Mouse (Mus musculus) hindbrain, embryonic 15.5 days (tissue): ENCODE measurements at regions not wholly inside any gene's neighbourhood (a gene's known extent, or its start where the extent isn't known, plus 50 kb on each side); places are given as distances from the start of the nearest gene placed in this dataset.
A peak's percentile ranks its signal among the peaks of the same experiment; 100 is the strongest.

Experiments used
- ATAC-seq: fragments of 200-750 bp; cut with Nextera tagmentation; 2 replicates; pipeline ENCODE4 v1.8.0; 2017; ENCODE audit warnings: low read depth, moderate number of reproducible peaks, moderate TSS enrichment; ENCODE audit not compliant: low FRiP score
- H3K27ac ChIP-seq: fragments of 300-500 bp; sonication (generic); replicated peaks from 2 replicates; pipeline ENCODE4 v1.5.1; 2015; ENCODE audit warnings: mild to moderate bottlenecking, inconsistent platforms
- H3K27me3 ChIP-seq: fragments of 300-500 bp; sonication (generic); 2 replicates; pipeline ENCODE4 v1.6.1; 2015; ENCODE audit warnings: control low read depth, inconsistent platforms
- H3K36me3 ChIP-seq: fragments of 300-500 bp; sonication (generic); 2 replicates; pipeline ENCODE4 v1.6.1; 2015; ENCODE audit warnings: control low read depth, inconsistent platforms
- H3K4me1 ChIP-seq: fragments of 300-500 bp; sonication (generic); replicated peaks from 2 replicates; pipeline ENCODE4 v1.6.1; 2015; ENCODE audit warnings: control low read depth, inconsistent platforms
- H3K4me2 ChIP-seq: fragments of 300-500 bp; sonication (generic); 2 replicates; pipeline ENCODE4 v1.6.1; 2015; ENCODE audit warnings: moderate library complexity, mild to moderate bottlenecking, inconsistent platforms
- H3K4me3 ChIP-seq: fragments of 300-500 bp; sonication (generic); 2 replicates; pipeline ENCODE4 v1.5.1; 2015; ENCODE audit warnings: mild to moderate bottlenecking, inconsistent platforms
- H3K9ac ChIP-seq: fragments of 300-500 bp; sonication (generic); 2 replicates; pipeline ENCODE4 v1.6.1; 2015; ENCODE audit warnings: inconsistent platforms
- H3K9me3 ChIP-seq: fragments of 300-500 bp; sonication (generic); 2 replicates; pipeline ENCODE4 v1.6.1; 2016; ENCODE audit warnings: control low read depth, inconsistent platforms
- WGBS: fragments of 180-500 bp; shearing (Covaris S2); methylation state at CpG from one replicate; pipeline ENCODE4 v1.1.7; 2015; 5-methylcytosine and 5-hydroxymethylcytosine counted together

GRCm38 (mm10) chr12:32465371-32465770, 86.9 kb downstream of the Ccdc71l start:
- H3K27me3 ChIP-seq = no peaks in the 10 kb centered on the region
- H3K9me3 ChIP-seq = no peaks in the 10 kb centered on the region
- no peak for ATAC-seq
- no peaks in the 10 kb centered on the region for H3K4me1 ChIP-seq
- no peak overlapping the region for H3K27ac ChIP-seq
- no peak overlapping the region for H3K9ac ChIP-seq
- no peaks in the 10 kb centered on the region for H3K36me3 ChIP-seq
- no peak overlapping the region for H3K4me3 ChIP-seq
- 55% methylated on average over 6 of the region's 6 CpGs for WGBS
- H3K4me2 ChIP-seq = no peak overlapping the region

- Histone ChIP-seq H3K36me3 (no peaks in the 10 kb centered on the region), H3K4me2 (no peak overlapping the region), H3K9ac (no peak overlapping the region), H3K4me3 (no peak overlapping the region), H3K27me3 (no peaks in the 10 kb centered on the region), H3K4me1 (no peaks in the 10 kb centered on the region), H3K9me3 (no peaks in the 10 kb centered on the region), H3K27ac (no peak overlapping the region)
- no peak for ATAC-seq
- 84% methylated on average over 4 of the region's 4 CpGs for WGBS
Observed at GRCm38 (mm10) chr12:32469863-32470262, 91.4 kb downstream of the Ccdc71l start.

GRCm38 (mm10) chr12:32479451-32479850, 100.9 kb downstream of the Ccdc71l start:
- Histone ChIP-seq H3K4me2 (no peak overlapping the region), H3K36me3 (no peaks in the 10 kb centered on the region), H3K27ac (no peak overlapping the region), H3K4me1 (no peaks in the 10 kb centered on the region), H3K4me3 (no peak overlapping the region), H3K27me3 (no peaks in the 10 kb centered on the region), H3K9ac (no peak overlapping the region), H3K9me3 (no peaks in the 10 kb centered on the region)
- no peak for ATAC-seq
- 83% methylated on average over 3 of the region's 3 CpGs for WGBS

GRCm38 (mm10) chr12:32480268-32480667, 101.8 kb downstream of the Ccdc71l start:
- no peak overlapping the region for H3K9ac ChIP-seq
- no peak for ATAC-seq
- WGBS = 63% methylated on average over 5 of the region's 5 CpGs

GRCm38 (mm10) chr12:32481051-32481450, 102.5 kb downstream of the Ccdc71l start:
- ATAC-seq = no peak
- H3K9ac ChIP-seq = no peak overlapping the region
- no peaks in the 10 kb centered on the region for H3K9me3 ChIP-seq
- no peak overlapping the region for H3K27ac ChIP-seq
- H3K4me2 ChIP-seq = no peak overlapping the region
- WGBS = 91% methylated on average over 5 of the region's 5 CpGs
- H3K27me3 ChIP-seq = no peaks in the 10 kb centered on the region
- H3K4me1 ChIP-seq = no peaks in the 10 kb centered on the region
- no peak overlapping the region for H3K4me3 ChIP-seq
- H3K36me3 ChIP-seq = no peaks in the 10 kb centered on the region

More at GRCm38 (mm10) chr12:32480268-32480667, 101.8 kb downstream of the Ccdc71l start:
- Histone ChIP-seq H3K4me3 (no peak overlapping the region), H3K9me3 (no peaks in the 10 kb centered on the region), H3K36me3 (no peaks in the 10 kb centered on the region), H3K27me3 (no peaks in the 10 kb centered on the region), H3K4me2 (no peak overlapping the region), H3K4me1 (no peaks in the 10 kb centered on the region), H3K27ac (no peak overlapping the region)

- no peaks in the 10 kb centered on the region for H3K27me3 ChIP-seq
- no peaks in the 10 kb centered on the region for H3K36me3 ChIP-seq
- ATAC-seq = no peak
- no peak overlapping the region for H3K4me2 ChIP-seq
- H3K9me3 ChIP-seq = no peaks in the 10 kb centered on the region
- WGBS = 85% methylated on average over 1 of the region's 1 CpGs
- no peak overlapping the region for H3K27ac ChIP-seq
- no peaks in the 10 kb centered on the region for H3K4me1 ChIP-seq
- no peak overlapping the region for H3K9ac ChIP-seq
- H3K4me3 ChIP-seq = no peak overlapping the region
Observed at GRCm38 (mm10) chr12:32482343-32482742, 103.8 kb downstream of the Ccdc71l start.

- ATAC-seq = no peak
- Histone ChIP-seq H3K36me3 (no peaks in the 10 kb centered on the region), H3K9ac (no peak overlapping the region), H3K4me3 (no peak overlapping the region), H3K4me2 (no peak overlapping the region), H3K27ac (no peak overlapping the region), H3K27me3 (no peaks in the 10 kb centered on the region), H3K9me3 (no peaks in the 10 kb centered on the region), H3K4me1 (no peaks in the 10 kb centered on the region)
Observed at GRCm38 (mm10) chr12:32482777-32483176, 104.3 kb downstream of the Ccdc71l start.

- 68% methylated on average over 4 of the region's 4 CpGs for WGBS
- no peak overlapping the region for H3K4me2 ChIP-seq
- no peak for ATAC-seq
- H3K9me3 ChIP-seq = no peaks in the 10 kb centered on the region
- no peaks in the 10 kb centered on the region for H3K27me3 ChIP-seq
- H3K27ac ChIP-seq = no peak overlapping the region
- H3K4me1 ChIP-seq = 0 out of 2 replicates have a peak, but pooled peaks cover 3% of the 10 kb centered on the region
- H3K9ac ChIP-seq = no peak overlapping the region
- no peaks in the 10 kb centered on the region for H3K36me3 ChIP-seq
- no peak overlapping the region for H3K4me3 ChIP-seq
Observed at GRCm38 (mm10) chr12:32486246-32486645, 107.7 kb downstream of the Ccdc71l start.

GRCm38 (mm10) chr12:32486729-32487128, 108.2 kb downstream of the Ccdc71l start:
- H3K27ac ChIP-seq = no peak overlapping the region
- H3K4me3 ChIP-seq = no peak overlapping the region
- 54% methylated on average over 2 of the region's 2 CpGs for WGBS
- no peaks in the 10 kb centered on the region for H3K36me3 ChIP-seq
- H3K9ac ChIP-seq = no peak overlapping the region
- no peak for ATAC-seq
- H3K27me3 ChIP-seq = no peaks in the 10 kb centered on the region
- 0 out of 2 replicates have a peak, but pooled peaks cover 3% of the 10 kb centered on the region for H3K4me1 ChIP-seq
- H3K9me3 ChIP-seq = no peaks in the 10 kb centered on the region
- H3K4me2 ChIP-seq = no peak overlapping the region

- H3K4me2 ChIP-seq = no peak overlapping the region
- WGBS = 69% methylated on average over 3 of the region's 3 CpGs
- no peaks in the 10 kb centered on the region for H3K36me3 ChIP-seq
- H3K4me3 ChIP-seq = no peak overlapping the region
- no peaks in the 10 kb centered on the region for H3K27me3 ChIP-seq
- ATAC-seq = no peak
- no peak overlapping the region for H3K27ac ChIP-seq
- no peak overlapping the region for H3K9ac ChIP-seq
- 0 out of 2 replicates have a peak, but pooled peaks cover 3% of the 10 kb centered on the region for H3K4me1 ChIP-seq
- no peaks in the 10 kb centered on the region for H3K9me3 ChIP-seq
Observed at GRCm38 (mm10) chr12:32487883-32488577, 109.5 kb downstream of the Ccdc71l start.

- Histone ChIP-seq H3K27me3 (no peaks in the 10 kb centered on the region), H3K9ac (no peak overlapping the region), H3K4me3 (no peak overlapping the region), H3K9me3 (no peaks in the 10 kb centered on the region), H3K27ac (no peak overlapping the region), H3K4me1 (0 out of 2 replicates have a peak, but pooled peaks cover 3% of the 10 kb centered on the region), H3K4me2 (no peak overlapping the region), H3K36me3 (no peaks in the 10 kb centered on the region)
- ATAC-seq = no peak
- WGBS = 50% methylated on average over 1 of the region's 1 CpGs
Observed at GRCm38 (mm10) chr12:32488578-32488892, 110.0 kb downstream of the Ccdc71l start.

GRCm38 (mm10) chr12:32489415-32490139, 111.1 kb downstream of the Ccdc71l start:
- H3K4me1 ChIP-seq = 0 out of 2 replicates have a peak, but pooled peaks cover 3% of the 10 kb centered on the region
- ATAC-seq = peak; percentile 92
- H3K27ac ChIP-seq = no peak overlapping the region
- no peaks in the 10 kb centered on the region for H3K36me3 ChIP-seq
- peak overlapping the region; percentile 24; the same call in 1 of the 2 replicates for H3K4me2 ChIP-seq
- H3K4me3 ChIP-seq = no peak overlapping the region
- H3K9ac ChIP-seq = no peak overlapping the region
- H3K27me3 ChIP-seq = no peaks in the 10 kb centered on the region
- H3K9me3 ChIP-seq = no peaks in the 10 kb centered on the region
